Mouse (Mus musculus) inflammation-experienced regulatory T-cells, adult 16 weeks (primary cell): Measurements from ENCODE around the gene Zfp59. TPM values are rescaled to one million over a fixed set of nuclear protein-coding genes. Genes with fewer than 3 reads are reported as not detected.

Source experiments
- polyA plus RNA-seq: library from polyadenylated mRNA; unstranded; fragments of 100-300 nt; shearing (Covaris generic); gene quantifications from one replicate; pipeline ENCODE4 v1.2.1, GENCODE M21; 2017

Zfp59 gene
- 11.5 TPM for polyA plus RNA-seq

DNA sequence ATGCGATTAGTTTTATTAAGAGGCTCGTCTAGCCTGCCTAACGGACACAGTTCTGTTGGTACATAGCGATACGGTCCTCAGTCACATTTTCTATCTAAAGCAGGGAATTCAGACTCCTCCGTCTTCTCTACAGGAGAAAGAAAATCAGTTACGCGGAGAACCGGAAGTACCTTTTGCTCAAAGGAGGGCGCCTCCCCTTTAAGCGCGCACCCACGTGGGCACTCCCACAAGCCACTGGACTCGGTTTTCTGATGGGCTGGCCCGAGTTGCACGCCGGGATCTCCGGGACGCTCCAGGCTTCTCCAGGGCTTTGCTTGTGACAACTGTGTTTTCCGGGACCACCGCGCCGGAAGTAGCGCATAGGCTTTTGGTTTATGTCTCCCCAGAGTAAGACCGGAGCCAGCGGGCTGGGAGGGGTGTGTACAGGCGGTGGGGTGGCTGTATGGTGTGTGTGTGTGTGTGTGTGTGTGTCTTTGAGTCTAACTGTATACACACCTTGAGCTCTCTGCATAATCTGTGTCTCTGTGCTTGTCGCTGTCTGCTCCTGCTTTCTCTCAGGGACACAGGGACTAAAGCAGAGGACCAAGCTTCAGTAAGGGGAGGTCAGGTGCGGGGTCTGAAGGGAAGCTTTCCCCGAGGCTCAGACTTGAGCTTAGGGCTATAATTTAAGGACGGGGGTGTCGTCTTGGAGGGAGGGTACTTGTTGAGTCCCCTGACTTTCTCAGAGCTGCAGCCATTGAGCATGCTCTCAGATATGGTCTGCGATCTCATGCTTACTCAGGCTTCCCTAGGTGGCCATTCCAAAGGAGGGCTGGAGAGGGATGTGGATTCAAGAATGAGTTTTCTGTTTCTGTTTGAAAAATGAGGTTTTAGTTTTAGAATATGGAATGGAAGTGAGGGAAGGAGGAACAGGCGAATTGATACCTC is at the start of gene Zfp59:
Gene Zfp59 (plus strand): TSS at position 285 of the 927 bp plus-strand sequence.

DNA sequence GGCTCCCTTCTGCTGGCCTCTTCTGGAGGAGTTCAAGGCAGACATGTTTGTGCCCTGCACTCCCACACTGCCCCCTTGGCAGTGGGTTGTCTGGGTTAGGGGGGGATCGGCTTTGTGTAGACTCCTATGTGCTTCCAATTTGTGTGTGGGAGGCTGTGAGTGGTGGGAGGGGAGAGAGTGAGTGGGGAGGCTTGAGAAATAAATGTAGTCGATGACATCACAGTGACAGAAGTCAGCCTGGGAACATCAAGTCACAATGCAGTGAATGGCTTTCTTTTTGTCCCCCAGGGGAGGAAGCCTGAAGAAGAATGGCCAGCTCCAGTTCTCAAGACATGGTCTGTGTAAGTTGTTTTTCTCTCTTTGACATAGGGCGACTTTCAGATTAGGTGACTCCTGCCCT is 31.5 kb upstream of the Zfp59 start, which contains the start of gene Zfp626:
Gene Zfp626 (plus strand): TSS at position 301 of the 400 bp plus-strand sequence.

DNA sequence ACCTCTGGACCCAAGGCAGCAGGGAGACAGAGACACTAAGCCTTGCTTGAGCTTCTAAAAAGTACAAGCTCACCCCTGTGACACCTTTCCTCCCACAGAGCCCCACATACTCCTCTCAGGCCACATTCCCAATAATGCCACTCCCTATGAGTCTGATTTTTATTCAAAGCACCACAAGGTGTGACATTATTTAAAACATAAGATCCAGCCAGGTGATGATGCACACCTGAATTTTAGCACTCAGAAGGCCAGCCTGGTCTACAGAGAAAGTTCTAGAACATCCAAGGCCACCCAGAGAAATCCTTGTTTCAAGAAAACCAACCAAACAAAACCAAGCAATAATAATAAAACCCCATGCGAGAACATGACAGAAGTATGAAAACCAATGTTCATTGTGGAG is 18.8 kb downstream of the Zfp59 start, which contains the start of gene Zfp607a:
Gene Zfp607a (plus strand): TSS at position 301 of the 400 bp plus-strand sequence.

Other genes starting within 250 kb of the Zfp59 start
- gene Akt2, start 247.1 kb upstream of the Zfp59 start, polyA plus RNA-seq, result 111 TPM
- gene Ttc9b, start 184.7 kb upstream of the Zfp59 start, polyA plus RNA-seq, result not detected
- gene Map3k10, start 164.0 kb upstream of the Zfp59 start, polyA plus RNA-seq, result 1.1 TPM
- 3.5 TPM for gene Zfp607b, start 149.3 kb upstream of the Zfp59 start, polyA plus RNA-seq
- 22.0 TPM for gene Zfp60, start 107.2 kb upstream of the Zfp59 start, polyA plus RNA-seq
- gene Zfp626, start 31.4 kb upstream of the Zfp59 start, polyA plus RNA-seq, result 4.0 TPM
- 13.5 TPM for gene Zfp607a, start 18.9 kb downstream of the Zfp59 start, polyA plus RNA-seq
- gene Zfp974, start 90.9 kb downstream of the Zfp59 start, polyA plus RNA-seq, result 15.0 TPM
- 14.0 TPM for gene Zfp780b, start 140.6 kb downstream of the Zfp59 start, polyA plus RNA-seq
- gene Zfp850, start 175.5 kb downstream of the Zfp59 start, polyA plus RNA-seq, result 9.3 TPM
- 229 TPM for gene Psmc4, start 211.5 kb downstream of the Zfp59 start, polyA plus RNA-seq
- not detected for gene Fcgbp, start 232.6 kb downstream of the Zfp59 start, polyA plus RNA-seq